Comparison of ENCODE assay signal across 8 mouse cellular contexts in genomic region chr11:105126520-105127029, GRCm38 (mm10). TPM values are rescaled to one million over a fixed set of nuclear protein-coding genes. Genes with fewer than 3 reads are reported as not detected.
DNase-seq lines count a peak whose midpoint lies in the region; ATAC-seq and TF ChIP-seq lines count a peak whose summit lies in the region.

No protein-coding gene starts in this region.

- peak; percentile 5; the same call in 1 of the 2 replicates for ATAC-seq in intestine, postnatal 0 days

- no peak for TF ChIP-seq POLR2A in testis, adult 2 months (IDR thresholded peaks at IDR 0.05; ENCODE audit: control insufficient read depth, low read depth, low read length)
- no peak for TF ChIP-seq POLR2A in myocyte (IDR thresholded peaks at IDR 0.05; ENCODE audit: insufficient read length, low read depth)

- H3K4me2 ChIP-seq in intestine, postnatal 0 days (replicated peaks; ENCODE audit: low read depth): peak overlapping the region; percentile 90
- peak overlapping the region; percentile 87 for H3K4me2 ChIP-seq in myocyte (ENCODE audit: low read depth)

- DNase-seq in gastrocnemius, adult 2 months: no peak
- no peak for DNase-seq in gastrocnemius, postnatal 25 days
- no peak for DNase-seq in testis, postnatal 14 days (ENCODE audit: low spot score)
- DNase-seq in Muller cell, postnatal 12 days (ENCODE audit: inconsistent ontology term): no peak
- no peak for DNase-seq in urinary bladder, postnatal 25 days (ENCODE audit: low spot score)

- H3K9ac ChIP-seq in intestine, postnatal 0 days (ENCODE audit: low read depth, low read length): peak overlapping the region; percentile 64

- peaks cover 37% of the 10 kb centered on the region for H3K79me2 ChIP-seq in myocyte (ENCODE audit: control insufficient read depth, insufficient read depth)

- under 1% methylated on average over 49 of the region's 49 CpGs for WGBS in intestine, postnatal 0 days

- no peaks in the 10 kb centered on the region for H3K36me3 ChIP-seq in testis, adult 2 months (ENCODE audit: control insufficient read depth, insufficient read depth, low read length)
- H3K36me3 ChIP-seq in intestine, postnatal 0 days (ENCODE audit: control insufficient read depth, insufficient read depth): peaks cover 24% of the 10 kb centered on the region
- peaks cover 31% of the 10 kb centered on the region for H3K36me3 ChIP-seq in myocyte (ENCODE audit: control insufficient read depth, insufficient read depth)

- H3K27me3 ChIP-seq in testis, adult 2 months (ENCODE audit: control insufficient read depth, insufficient read depth, low read length): no peaks in the 10 kb centered on the region
- H3K27me3 ChIP-seq in intestine, postnatal 0 days (replicated peaks; ENCODE audit: control insufficient read depth, insufficient read depth, low read length): no peaks in the 10 kb centered on the region
- no peaks in the 10 kb centered on the region for H3K27me3 ChIP-seq in myocyte (ENCODE audit: control insufficient read depth, insufficient read depth, insufficient read length)

- peak overlapping the region; percentile 11 for H3ac ChIP-seq in myocyte (ENCODE audit: control insufficient read depth, insufficient read length)

- H3K9me3 ChIP-seq in intestine, postnatal 0 days (ENCODE audit: control insufficient read depth): no peaks in the 10 kb centered on the region

- H3K4me3 ChIP-seq in gastrocnemius, adult 2 months: peak overlapping the region; percentile 100
- peak overlapping the region; percentile 100 for H3K4me3 ChIP-seq in testis, adult 2 months (ENCODE audit: control insufficient read depth, low read depth, low read length)
- peak overlapping the region; percentile 99 for H3K4me3 ChIP-seq in intestine, postnatal 0 days (ENCODE audit: low read depth, low read length)
- peak overlapping the region; percentile 96 for H3K4me3 ChIP-seq in myocyte

- TF ChIP-seq CTCF in gastrocnemius, adult 2 months (IDR thresholded peaks at IDR 0.05): no peak
- no peak for TF ChIP-seq CTCF in testis, adult 2 months (IDR thresholded peaks at IDR 0.05; ENCODE audit: control insufficient read depth, insufficient read depth, insufficient replicate concordance, low read depth, low read length)
- no peak for TF ChIP-seq CTCF in intestine, postnatal 0 days (IDR thresholded peaks at IDR 0.05; ENCODE audit: low read depth)

- peak overlapping the region; percentile 84 for H3K27ac ChIP-seq in gastrocnemius, adult 2 months
- H3K27ac ChIP-seq in testis, adult 2 months (ENCODE audit: control insufficient read depth, insufficient read depth, low read depth, low read length): peak overlapping the region; percentile 45
- H3K27ac ChIP-seq in intestine, postnatal 0 days (ENCODE audit: low read depth, low read length): no peak overlapping the region

- intact Hi-C loops in gastrocnemius, adult 2 months (cut with DNase I): loop anchor here (5.0 to 10.0 kb wide), 4 partner anchors 56 to 532 kb away; no protein-coding TSS in a partner anchor

- H3K4me1 ChIP-seq in testis, adult 2 months (ENCODE audit: control insufficient read depth, insufficient read depth, low read length): peaks cover 5% of the 10 kb centered on the region
- peaks cover 9% of the 10 kb centered on the region for H3K4me1 ChIP-seq in intestine, postnatal 0 days (replicated peaks; ENCODE audit: control insufficient read depth, insufficient read depth, low read length)

TF ChIP-seq in myocyte, 11 proteins besides CTCF, POLR2A, EP300 and RAD21:
- TF ChIP-seq TCF3 (IDR thresholded peaks at IDR 0.05; ENCODE audit: insufficient read length, low read depth) (no peak), CEBPB (IDR thresholded peaks at IDR 0.05; ENCODE audit: insufficient read depth, poor library complexity, severe bottlenecking) (no peak), USF1 (IDR thresholded peaks at IDR 0.05; ENCODE audit: low read depth) (no peak)
TF ChIP-seq in myocyte: peak in this region for 0.

RNA-seq across cellular contexts. Expression of gene Mettl2, which starts 0.3 kb away (rescaled TPM):
- total RNA-seq in gastrocnemius, adult 2 months (2021): 1 to 10 TPM; 7.8 to 8.4 TPM
- total RNA-seq in gastrocnemius, postnatal 25 days (2021): 1 to 10 TPM; 6.7 to 6.8 TPM
- polyA plus RNA-seq in testis, adult 2 months (2012; rRNA removed): 20.7 and 26.4 TPM in 2 replicates
- 9.3 and 11.0 TPM in 2 replicates for polyA plus RNA-seq in intestine, postnatal 0 days (2015; fragmentation: Nextera tagmentation; extraction: Ambion mirVana)
- 15.5 TPM for polyA plus RNA-seq in myocyte (2012; fragmentation: generic; extraction: Trizol)

RNA-seq across cellular contexts. Expression of gene Gm10842, which starts 20.1 kb away (rescaled TPM):
- total RNA-seq in gastrocnemius, adult 2 months (2021): not detected
- total RNA-seq in gastrocnemius, postnatal 25 days (2021): not detected
- polyA plus RNA-seq in testis, adult 2 months (2012; rRNA removed): not detected in 2 replicates
- not detected in 2 replicates for polyA plus RNA-seq in intestine, postnatal 0 days (2015; fragmentation: Nextera tagmentation; extraction: Ambion mirVana)
- polyA plus RNA-seq in myocyte (2012; fragmentation: generic; extraction: Trizol): not detected

RNA-seq across cellular contexts. Expression of gene Tlk2, which starts 52.0 kb away (rescaled TPM):
- 10 to 100 TPM; 42.1 to 44.7 TPM for total RNA-seq in gastrocnemius, adult 2 months (2021)
- total RNA-seq in gastrocnemius, postnatal 25 days (2021): 10 to 100 TPM; 33.8 to 35.8 TPM
- polyA plus RNA-seq in testis, adult 2 months (2012; rRNA removed): 90.1 and 92.2 TPM in 2 replicates
- polyA plus RNA-seq in intestine, postnatal 0 days (2015; fragmentation: Nextera tagmentation; extraction: Ambion mirVana): 8.8 and 8.9 TPM in 2 replicates
- polyA plus RNA-seq in myocyte (2012; fragmentation: generic; extraction: Trizol): 26.8 TPM
